Mouse (Mus musculus): ENCODE measurements around the gene Lrp8.

DNA sequence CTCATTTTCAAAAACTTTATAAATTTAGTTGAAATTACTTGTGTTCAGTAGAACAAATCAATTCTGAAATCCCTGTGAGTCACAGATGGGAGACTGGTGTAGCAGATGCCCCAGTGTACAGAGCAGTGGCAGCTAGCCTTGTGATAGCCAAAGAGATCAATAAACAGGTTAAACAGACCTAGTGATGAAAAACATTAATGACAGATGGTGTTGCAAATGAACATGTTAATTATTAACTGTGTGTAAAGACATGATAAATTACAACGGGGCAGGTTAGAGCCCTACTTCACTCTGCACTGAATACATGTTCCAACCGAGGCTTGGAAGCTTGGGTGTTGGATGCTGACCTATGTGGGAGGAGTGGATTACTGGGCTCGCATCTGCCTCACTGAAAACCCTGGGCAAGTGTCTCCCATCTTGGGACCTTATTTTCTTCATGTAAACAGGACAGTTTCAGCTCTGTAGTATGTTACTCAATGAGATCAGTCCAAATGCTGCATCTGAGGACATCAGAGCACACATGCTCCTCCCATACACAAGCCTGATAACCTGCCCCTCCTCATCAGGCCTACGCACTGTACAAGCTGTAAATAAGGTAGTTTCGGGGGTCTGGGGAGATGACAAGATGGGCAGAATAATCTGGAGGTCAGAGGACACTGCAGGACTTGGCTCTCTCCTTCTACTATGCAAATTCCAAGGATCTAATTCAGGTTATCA lies 97.3 kb downstream of the Lrp8 start:
- TF ChIP-seq CTCF (IDR thresholded peaks at IDR 0.05; ENCODE audit: insufficient read depth, low read depth, low read length) (no peak), POLR2A (IDR thresholded peaks at IDR 0.05; ENCODE audit: insufficient read depth, low read depth, low read length) (no peak)

All from olfactory bulb, adult 2 months (tissue).